Mouse (Mus musculus): ENCODE measurements around the gene Kpna4.
A peak's percentile ranks its signal among the peaks of the same experiment; 100 is the strongest.
"Not testable (repeated sequence)": the region's sequence is repeated elsewhere in the genome, so short reads cannot be mapped to it uniquely, and the experiment has no call there.

Kpna4 gene

GRCm38 (mm10) chr3:69109079-69109478, 17.8 kb downstream of the Kpna4 start:
- no peak for DNase-seq (ENCODE audit: low spot score in 2 of 2)

DNA sequence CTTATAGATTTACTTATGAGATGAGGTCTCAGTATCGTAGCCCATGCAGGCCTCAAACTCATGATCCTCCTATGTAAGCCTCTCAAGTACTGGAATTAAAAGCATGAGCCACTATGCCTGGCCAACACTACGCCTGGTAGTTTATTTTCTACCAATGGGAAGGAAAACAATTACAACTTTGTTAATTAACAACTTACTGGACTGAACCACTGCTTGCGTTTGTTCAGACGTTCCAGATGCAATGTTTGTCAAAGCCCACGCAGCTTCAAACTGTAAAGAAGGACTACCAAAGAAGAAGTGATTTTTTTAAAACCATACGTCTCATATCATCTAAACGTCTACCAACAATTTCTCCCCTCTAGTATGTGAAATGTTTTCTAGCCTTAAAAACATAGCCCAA, 32.5 kb downstream of the Kpna4 start:
- no peak for DNase-seq (ENCODE audit: low spot score in 2 of 2)

- DNase-seq (ENCODE audit: low spot score in 2 of 2), result peak in 1 of 2 experiments; percentile 25
Observed at GRCm38 (mm10) chr3:69064005-69064404, 62.9 kb downstream of the Kpna4 start.

DNA sequence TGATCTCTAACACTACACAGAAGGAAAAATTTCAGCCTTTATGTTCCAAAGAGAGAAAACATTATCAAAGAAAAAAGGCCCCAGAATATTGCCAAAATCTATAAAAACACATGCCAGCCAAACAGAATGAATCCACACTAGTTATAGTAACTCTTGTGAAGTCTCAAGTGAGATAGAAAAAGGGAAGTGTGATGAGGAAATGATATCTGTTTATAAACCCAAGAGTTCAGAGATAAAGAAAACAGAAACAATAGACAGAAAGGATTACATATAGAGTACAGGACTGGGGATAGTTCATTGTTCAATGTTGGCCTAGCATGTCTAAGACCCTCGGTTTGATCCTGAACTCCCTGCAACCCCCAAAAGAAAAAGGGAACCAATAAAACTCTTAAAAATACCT, 64.1 kb downstream of the Kpna4 start:
- no peak for DNase-seq (ENCODE audit: low spot score in 2 of 2)

GRCm38 (mm10) chr3:69060672-69061071, 66.2 kb downstream of the Kpna4 start:
- DNase-seq (ENCODE audit: low spot score in 2 of 2), result no peak

GRCm38 (mm10) chr3:69055871-69056270, 71.0 kb downstream of the Kpna4 start:
- DNase-seq (ENCODE audit: low spot score in 2 of 2), result no peak

- peak; percentile 66 to 83 for DNase-seq (ENCODE audit: low spot score in 2 of 2)
Observed at GRCm38 (mm10) chr3:69054760-69055432, 72.0 kb downstream of the Kpna4 start.

DNA sequence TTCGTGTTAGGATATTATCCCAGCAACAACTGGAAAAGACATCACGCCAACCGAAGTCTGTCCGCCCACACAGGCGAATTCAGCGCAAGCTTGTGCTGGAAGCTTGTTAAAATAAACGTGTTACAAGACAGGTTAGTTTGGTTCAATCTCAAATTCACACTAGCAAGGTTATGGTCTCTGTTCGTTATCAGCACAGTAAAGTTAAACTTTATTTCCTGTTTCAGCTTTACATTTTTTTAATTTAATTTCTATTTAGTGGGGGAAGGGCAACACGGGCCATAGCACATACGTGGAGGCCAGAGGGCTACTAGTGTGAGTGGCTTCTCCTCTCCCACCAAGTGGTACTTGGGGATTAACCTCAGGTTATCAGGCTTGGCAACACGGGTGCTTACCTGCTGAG, 75.0 kb downstream of the Kpna4 start:
- DNase-seq (ENCODE audit: low spot score in 2 of 2), result no peak

DNA sequence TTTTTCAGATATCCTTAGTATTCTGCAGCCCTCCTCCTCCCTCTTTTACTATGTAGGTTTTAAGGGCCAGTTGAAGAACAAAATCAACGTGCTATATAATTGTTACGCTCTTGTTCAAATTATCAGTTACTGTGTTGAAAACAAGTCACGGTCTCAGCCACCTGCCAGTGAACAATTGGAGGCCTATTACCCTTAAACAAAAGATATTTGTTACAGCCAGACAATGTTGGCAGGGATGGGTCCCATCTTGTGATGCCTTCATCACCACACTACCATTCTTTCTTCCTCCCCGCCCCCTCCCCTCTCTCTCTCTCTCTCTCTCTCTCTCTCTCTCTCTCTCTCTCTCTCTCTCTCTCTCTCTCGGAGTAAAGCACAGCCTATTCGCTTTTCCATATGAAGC, 77.9 kb downstream of the Kpna4 start:
- no peak for DNase-seq (ENCODE audit: low spot score in 2 of 2)

- DNase-seq (ENCODE audit: low spot score in 2 of 2), result no peak
Observed at GRCm38 (mm10) chr3:69047684-69048083, 79.2 kb downstream of the Kpna4 start.

DNA sequence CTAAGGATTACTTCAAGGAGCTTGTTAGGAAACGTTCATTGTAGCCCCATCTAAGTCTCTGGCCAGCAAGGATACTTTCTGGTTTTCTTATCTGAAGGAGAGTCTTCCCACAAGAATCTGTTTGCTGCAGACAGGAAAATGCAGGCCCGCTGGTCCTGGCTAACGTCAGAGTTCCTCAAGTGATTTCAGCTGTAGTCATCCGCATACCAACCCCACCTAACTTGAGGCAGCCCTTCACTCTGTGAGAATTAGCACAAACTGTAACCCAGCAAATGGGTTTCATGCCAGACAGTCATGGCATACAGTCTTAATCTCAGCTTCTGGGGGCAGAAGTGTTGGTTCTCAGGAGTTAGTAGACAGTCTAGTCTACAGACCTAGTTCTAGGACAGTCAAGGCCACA, 80.4 kb downstream of the Kpna4 start:
- DNase-seq (ENCODE audit: low spot score in 2 of 2), result no peak

DNA sequence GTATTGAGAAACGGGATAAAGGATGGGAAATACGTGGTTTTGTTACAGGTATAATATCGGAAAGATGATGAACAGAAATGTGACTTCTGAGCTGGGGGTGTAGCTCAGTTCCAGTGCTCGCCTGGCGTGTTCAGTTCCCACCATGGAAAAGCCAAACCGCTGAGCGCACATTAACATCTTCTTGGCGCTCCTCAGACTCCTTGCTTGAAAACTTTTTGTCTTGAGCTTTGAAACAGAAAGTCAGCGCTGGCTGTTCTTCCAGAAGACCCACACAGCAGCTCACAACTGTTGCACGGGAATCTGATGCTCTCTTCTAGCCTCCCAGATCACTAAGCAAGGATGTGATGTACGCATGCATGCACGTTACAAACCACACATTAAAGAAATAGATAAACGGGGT, 81.2 kb downstream of the Kpna4 start:
- no peak for DNase-seq (ENCODE audit: low spot score in 2 of 2)

DNA sequence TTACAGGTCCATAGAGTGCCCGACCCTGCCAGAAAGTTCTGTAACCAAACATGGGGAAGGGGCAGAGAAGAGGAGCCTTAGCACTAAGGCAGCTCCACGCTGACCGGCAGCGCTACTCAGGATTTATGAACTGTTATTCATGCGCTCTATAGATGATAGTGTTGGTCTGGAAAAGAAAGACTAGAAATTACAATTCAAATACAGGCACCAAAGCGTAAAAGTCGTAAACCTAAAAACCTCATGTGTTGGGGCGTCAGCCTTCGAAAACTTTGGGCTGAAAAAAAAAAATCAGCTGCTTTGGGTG, 81.6 kb downstream of the Kpna4 start:
- no peak for DNase-seq (ENCODE audit: low spot score in 2 of 2)

DNA sequence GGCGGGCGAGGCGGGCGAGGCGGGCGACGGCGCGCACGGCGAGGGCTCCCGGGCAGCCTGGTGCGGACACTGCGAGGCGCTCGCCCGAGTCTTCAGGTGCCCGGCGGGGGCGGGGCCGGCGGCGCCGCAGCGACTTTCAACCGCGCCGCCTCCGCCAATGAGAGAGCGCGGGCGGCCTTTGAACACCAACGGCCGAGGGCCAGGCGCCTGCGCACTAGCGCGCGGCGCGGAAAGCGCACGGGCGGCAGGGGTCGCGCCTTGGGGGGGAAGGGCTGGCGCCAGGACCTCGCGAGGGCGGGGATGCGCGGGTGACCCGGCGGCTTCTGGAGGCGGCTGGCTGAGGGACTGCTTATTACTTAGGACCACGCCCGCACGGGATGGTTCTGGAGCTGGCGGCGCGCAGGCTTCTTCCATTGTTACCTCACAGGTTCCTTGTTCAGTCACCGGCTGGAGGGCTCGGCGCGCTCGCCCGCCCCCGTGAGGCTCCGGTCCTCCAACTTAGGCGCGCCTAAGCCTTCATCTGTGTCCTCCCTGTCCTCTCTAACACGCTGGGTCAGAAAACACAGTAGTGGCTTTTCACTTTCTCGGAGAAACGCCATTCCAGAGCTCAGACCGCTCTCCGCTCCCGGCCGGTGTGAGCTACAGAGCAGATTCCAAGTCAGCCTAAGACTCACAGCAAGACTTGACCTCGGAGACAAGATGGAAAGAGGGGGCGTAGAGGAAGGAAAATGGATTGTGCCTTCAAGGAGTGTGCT, 82.1 kb downstream of the Kpna4 start, which contains the start of gene Trim59:
Trim59 (minus strand) TSS at position 111 of the 755 bp plus-strand sequence.
- DNase-seq (ENCODE audit: low spot score in 2 of 2), result peak; percentile 93 to 94

DNA sequence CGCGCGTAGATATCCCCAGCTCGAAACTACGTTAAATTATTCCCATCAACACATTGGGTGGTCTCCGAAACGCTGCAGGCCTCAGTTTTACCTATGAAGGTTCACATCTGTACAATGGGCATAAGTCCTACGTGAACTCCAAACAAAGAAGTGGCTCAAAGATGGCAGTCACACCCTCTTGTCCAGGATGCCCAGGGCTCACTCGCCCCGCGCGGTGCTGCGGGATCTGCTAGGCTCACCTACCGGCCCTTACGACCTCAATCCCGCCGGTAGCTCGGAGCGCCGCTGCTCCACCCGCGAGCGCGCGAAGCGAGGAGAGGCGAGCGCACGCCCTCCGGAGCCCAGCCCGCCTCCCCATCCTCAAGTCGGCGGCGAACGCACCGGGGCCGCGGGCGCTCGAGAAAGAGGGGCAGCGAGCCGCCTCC, 82.7 kb downstream of the Kpna4 start:
- peak in 1 of 2 experiments; percentile 53 for DNase-seq (ENCODE audit: low spot score in 2 of 2)

GRCm38 (mm10) chr3:69041298-69041697, 85.6 kb downstream of the Kpna4 start:
- peak; percentile 70 to 79 for DNase-seq (ENCODE audit: low spot score in 2 of 2)

- DNase-seq (ENCODE audit: low spot score in 2 of 2), result no peak
Observed at GRCm38 (mm10) chr3:69040105-69040504, 86.8 kb downstream of the Kpna4 start.

DNA sequence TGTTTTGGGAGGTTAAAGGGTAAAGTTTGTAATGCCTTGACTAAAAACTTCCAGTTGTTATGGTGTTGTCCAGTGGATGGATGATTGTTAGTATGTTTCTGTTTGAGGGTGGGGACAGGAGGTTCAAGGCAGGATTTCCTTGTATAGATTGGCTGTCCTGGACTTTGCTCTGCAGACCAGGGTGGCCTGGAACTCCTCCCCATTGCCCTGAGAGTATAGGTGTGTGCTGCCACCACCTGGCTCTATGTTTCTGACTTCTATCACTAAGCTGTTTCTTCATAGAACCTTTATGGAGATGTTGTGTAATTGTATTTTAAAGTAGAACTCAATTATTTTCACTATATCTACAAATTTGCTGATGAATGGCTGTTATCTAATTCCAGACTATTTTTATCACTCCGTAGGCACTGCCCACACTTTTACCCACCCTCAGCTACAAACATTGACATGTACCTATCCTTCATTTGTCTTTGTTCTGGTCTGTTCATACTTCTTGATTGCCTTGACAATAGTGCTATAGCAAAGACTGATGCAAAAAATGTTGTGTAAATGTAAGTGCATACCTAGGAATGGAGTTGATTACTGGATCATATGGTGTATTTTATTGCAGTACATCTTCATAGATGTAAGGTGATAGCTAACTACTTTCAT, 100.7 kb downstream of the Kpna4 start:
- DNase-seq (ENCODE audit: low spot score in 2 of 2), result no peak

GRCm38 (mm10) chr3:69020764-69021163, 106.1 kb downstream of the Kpna4 start:
- no peak for DNase-seq (ENCODE audit: low spot score in 2 of 2)

GRCm38 (mm10) chr3:69020285-69020684, 106.6 kb downstream of the Kpna4 start:
- DNase-seq (ENCODE audit: low spot score in 2 of 2), result peak in 1 of 2 experiments; percentile 31

GRCm38 (mm10) chr3:69018635-69019034, 108.3 kb downstream of the Kpna4 start:
- DNase-seq (ENCODE audit: low spot score in 2 of 2), result not testable (repeated sequence)

GRCm38 (mm10) chr3:69017181-69017580, 109.7 kb downstream of the Kpna4 start:
- peak; percentile 73 to 74 for DNase-seq (ENCODE audit: low spot score in 2 of 2)
